In the genomic region with DNA sequence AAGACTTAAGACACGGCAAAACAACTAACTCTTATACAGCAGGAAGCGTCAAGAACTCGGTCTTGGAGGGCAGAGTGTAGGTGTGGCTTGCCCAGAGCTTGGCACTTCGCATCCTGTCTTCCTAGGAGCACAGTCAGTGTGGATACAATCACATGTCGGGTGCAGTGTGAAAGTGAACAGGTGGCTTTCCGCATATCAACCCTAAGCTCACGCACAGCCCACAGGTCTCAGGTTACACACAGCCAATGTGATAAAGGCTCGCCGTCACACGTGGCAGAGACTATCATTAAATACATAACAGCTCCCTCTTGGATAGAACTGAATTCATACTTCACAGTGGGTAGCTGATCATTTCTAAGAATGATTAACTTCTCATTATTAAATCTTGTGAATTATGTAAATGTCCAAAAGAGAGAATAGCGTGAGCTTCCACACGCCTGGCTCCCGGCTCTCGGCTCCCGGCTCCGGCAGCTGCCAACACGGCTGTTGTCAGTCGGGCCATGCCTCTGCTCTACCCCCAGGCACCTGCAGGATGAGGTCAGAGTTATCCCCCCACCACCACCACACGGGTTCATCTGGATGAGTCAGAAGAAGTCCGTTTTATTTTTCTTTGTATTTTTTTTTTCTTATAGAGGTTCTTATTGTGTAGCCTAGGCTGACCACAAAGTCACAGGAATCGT, we compare ENCODE assay signal across 12 mouse cellular contexts.
DNase-seq lines count a peak whose midpoint lies in the region; ATAC-seq and TF ChIP-seq lines count a peak whose summit lies in the region.
"Had no signal": no experiment of that assay in that cellular context is flagged by ENCODE, and none has a peak within 500 bp of the region (broad histone marks: within the 10 kb centered on the region; RNA-seq: fewer than 3 reads in every experiment).

No protein-coding gene starts in this region.

- H3K36me3 ChIP-seq in limb, embryonic 11.5 days (ENCODE audit: control insufficient read depth, insufficient read depth, low read length), result no peaks in the 10 kb centered on the region
- H3K36me3 ChIP-seq in limb, embryonic 10.5 days, result no peaks in the 10 kb centered on the region
- H3K36me3 ChIP-seq in stomach, embryonic 15.5 days, result no peaks in the 10 kb centered on the region

- no peak overlapping the region for H3K4me2 ChIP-seq in limb, embryonic 11.5 days (ENCODE audit: low read depth, severe bottlenecking)
- H3K4me2 ChIP-seq in stomach, embryonic 15.5 days, result no peak overlapping the region

- intact Hi-C loops in gastrocnemius, adult 2 months (cut with DNase I), result no loop called here

- H3K9ac ChIP-seq in limb, embryonic 11.5 days (ENCODE audit: low read length), result no peak overlapping the region
- no peak overlapping the region for H3K9ac ChIP-seq in stomach, embryonic 15.5 days

- no peaks in the 10 kb centered on the region for H3K4me1 ChIP-seq in limb, embryonic 11.5 days (ENCODE audit: control insufficient read depth, insufficient read depth, low read length)
- no peaks in the 10 kb centered on the region for H3K4me1 ChIP-seq in limb, embryonic 10.5 days
- no peaks in the 10 kb centered on the region for H3K4me1 ChIP-seq in stomach, embryonic 15.5 days

- no peaks in the 10 kb centered on the region for H3K9me3 ChIP-seq in limb, embryonic 11.5 days (ENCODE audit: control insufficient read depth, low read length)
- no peaks in the 10 kb centered on the region for H3K9me3 ChIP-seq in limb, embryonic 10.5 days (replicated peaks)
- no peaks in the 10 kb centered on the region for H3K9me3 ChIP-seq in stomach, embryonic 15.5 days

- peak overlapping the region; percentile 43 for H3K4me3 ChIP-seq in gastrocnemius, adult 2 months
- no peak overlapping the region for H3K4me3 ChIP-seq in limb, embryonic 11.5 days (ENCODE audit: low read depth, low read length)
- H3K4me3 ChIP-seq in limb, embryonic 10.5 days, result no peak overlapping the region
- H3K4me3 ChIP-seq in stomach, embryonic 15.5 days (replicated peaks), result no peak overlapping the region

- H3K27me3 ChIP-seq in limb, embryonic 11.5 days (ENCODE audit: control insufficient read depth, insufficient read depth, low read length), result no peaks in the 10 kb centered on the region
- H3K27me3 ChIP-seq in limb, embryonic 10.5 days (ENCODE audit: low read depth, poor library complexity, severe bottlenecking), result no peaks in the 10 kb centered on the region
- H3K27me3 ChIP-seq in stomach, embryonic 15.5 days (replicated peaks), result no peaks in the 10 kb centered on the region

- no peak for TF ChIP-seq CTCF in gastrocnemius, adult 2 months (IDR thresholded peaks at IDR 0.05)

- ATAC-seq in limb, embryonic 11.5 days (ENCODE audit: insufficient number of reproducible peaks, low FRiP score, low TSS enrichment, low read depth), result no peak
- ATAC-seq in stomach, embryonic 15.5 days (ENCODE audit: insufficient read depth, low FRiP score, low read depth), result peak; percentile 95
- ATAC-seq: lung, postnatal 0 days had no signal

- peak overlapping the region; percentile 46; the same call in 1 of the 2 replicates for H3K27ac ChIP-seq in gastrocnemius, adult 2 months
- H3K27ac ChIP-seq in limb, embryonic 11.5 days (replicated peaks; ENCODE audit: low read depth, low read length), result no peak overlapping the region
- H3K27ac ChIP-seq in limb, embryonic 10.5 days, result no peak overlapping the region
- H3K27ac ChIP-seq in stomach, embryonic 15.5 days, result no peak overlapping the region
- H3K27ac ChIP-seq: kidney, postnatal 0 days had no signal

- DNase-seq in gastrocnemius, adult 2 months, result no peak
- no peak for DNase-seq in gastrocnemius, adult 8-10 months (ENCODE audit: low spot score in 2 of 2)
- DNase-seq in limb, embryonic 11.5 days (ENCODE audit: low spot score), result peak; percentile 23
- DNase-seq in limb, embryonic 10.5 days (ENCODE audit: low spot score), result no peak
- peak; percentile 21 for DNase-seq in forelimb bud, embryonic 11.5 days (ENCODE audit: low read depth, low spot score)
- DNase-seq in urinary bladder, adult 2 months (ENCODE audit: low spot score), result no peak
- DNase-seq: cerebellum, postnatal 36 days; gastrocnemius, postnatal 10 days; thymus, adult 18-20 months had no signal

- WGBS in limb, embryonic 11.5 days, result 73% methylated on average over 21 of the region's 21 CpGs
- 75% methylated on average over 21 of the region's 21 CpGs for WGBS in limb, embryonic 10.5 days
- WGBS in stomach, embryonic 15.5 days, result 53% methylated on average over 21 of the region's 21 CpGs

Comparison
In these comparisons a context has a peak if more than half of its experiments do, and no peak if none do; other contexts are left out.
1. DNase-seq: peak in limb, embryonic 11.5 days (single experiment) and forelimb bud, embryonic 11.5 days (single experiment); none in gastrocnemius, adult 2 months (single experiment), gastrocnemius, adult 8-10 months (0 of 2), limb, embryonic 10.5 days (single experiment) and urinary bladder, adult 2 months (single experiment).